ENCODE assay signal across 8 mouse cellular contexts in genomic region chr2:48098931-48099531, GRCm38 (mm10).
DNase-seq lines count a peak whose midpoint lies in the region; ATAC-seq lines count a peak whose summit lies in the region.

No protein-coding gene starts in this region.

- no peaks in the 10 kb centered on the region for H3K9me3 ChIP-seq in neural tube, embryonic 14.5 days (ENCODE audit: control insufficient read depth, low read length)
- no peaks in the 10 kb centered on the region for H3K9me3 ChIP-seq in intestine, embryonic 15.5 days

- WGBS in neural tube, embryonic 14.5 days = 16% methylated on average over 8 of the region's 8 CpGs
- 46% methylated on average over 8 of the region's 8 CpGs for WGBS in intestine, embryonic 15.5 days

- H3K4me2 ChIP-seq in neural tube, embryonic 14.5 days (ENCODE audit: low read depth, low read length) = no peak overlapping the region
- no peak overlapping the region for H3K4me2 ChIP-seq in intestine, embryonic 15.5 days (replicated peaks)

- H3K27me3 ChIP-seq in neural tube, embryonic 14.5 days (ENCODE audit: control insufficient read depth, insufficient read depth, low read length) = no peaks in the 10 kb centered on the region
- H3K27me3 ChIP-seq in intestine, embryonic 15.5 days (replicated peaks) = no peaks in the 10 kb centered on the region

- peak; percentile 64 to 79 for DNase-seq in cerebellum, postnatal 14 days
- DNase-seq in frontal cortex, adult 2 months (ENCODE audit: extremely low spot score in 1 of 2, low spot score in 1 of 2) = peak; percentile 39 to 66
- DNase-seq in left cerebral cortex, adult 8-10 months (ENCODE audit: low spot score in 2 of 2) = peak; percentile 7 to 44
- DNase-seq in kidney, postnatal 36 days = no peak
- no peak for DNase-seq in thymus, postnatal 10 days (ENCODE audit: low spot score in 2 of 2)

- no peak overlapping the region for H3K27ac ChIP-seq in neural tube, embryonic 14.5 days (ENCODE audit: low read depth, low read length)
- H3K27ac ChIP-seq in intestine, embryonic 15.5 days = no peak overlapping the region

- no peak overlapping the region for H3K9ac ChIP-seq in neural tube, embryonic 14.5 days (replicated peaks; ENCODE audit: low read depth, low read length)
- no peak overlapping the region for H3K9ac ChIP-seq in intestine, embryonic 15.5 days

- H3K36me3 ChIP-seq in neural tube, embryonic 14.5 days (ENCODE audit: control insufficient read depth, insufficient read depth, low read length) = no peaks in the 10 kb centered on the region
- no peaks in the 10 kb centered on the region for H3K36me3 ChIP-seq in intestine, embryonic 15.5 days

- ATAC-seq in neural tube, embryonic 14.5 days (ENCODE audit: low read depth) = peak; percentile 80
- ATAC-seq in intestine, embryonic 15.5 days = no peak
- no peak for ATAC-seq in granulocyte monocyte progenitor cell, adult 5-6 weeks (replicated peaks; ENCODE audit: poor library complexity, severe bottlenecking)

- H3K4me1 ChIP-seq in neural tube, embryonic 14.5 days (ENCODE audit: control insufficient read depth, insufficient read depth, low read length) = peaks cover 8% of the 10 kb centered on the region; the same call in 1 of the 2 replicates
- H3K4me1 ChIP-seq in intestine, embryonic 15.5 days (replicated peaks) = no peaks in the 10 kb centered on the region

- no peak overlapping the region for H3K4me3 ChIP-seq in neural tube, embryonic 14.5 days (ENCODE audit: low read depth, low read length)
- H3K4me3 ChIP-seq in intestine, embryonic 15.5 days (replicated peaks) = no peak overlapping the region

Comparison
In these comparisons a context has a peak if more than half of its experiments do, and no peak if none do; other contexts are left out.
1. DNase-seq: peak in cerebellum, postnatal 14 days (2 of 2), frontal cortex, adult 2 months (2 of 2) and left cerebral cortex, adult 8-10 months (2 of 2); none in kidney, postnatal 36 days (0 of 2) and thymus, postnatal 10 days (0 of 2).